Mouse (Mus musculus) embryonic facial prominence, embryonic 14.5 days (tissue): Measurements from ENCODE around the gene Cfap299. TPM values are rescaled to one million over a fixed set of nuclear protein-coding genes. Genes with fewer than 3 reads are reported as not detected.

Experiments
- ATAC-seq: fragments of 200-750 bp; cut with Nextera tagmentation; 2 replicates; pipeline ENCODE4 v1.8.0; 2017; ENCODE audit warnings: low read depth, moderate number of reproducible peaks, moderate TSS enrichment
- DNase-seq: peaks from one replicate; pipeline ENCODE4 v3.0.0-alpha.2; 2015; ENCODE audit warnings: low spot score
- H3K27ac ChIP-seq: fragments of 300-500 bp; sonication (generic); replicated peaks from 2 replicates; pipeline ENCODE4 v1.5.1; 2014; ENCODE audit warnings: low read depth, mild to moderate bottlenecking, low read length, moderate library complexity
- H3K27me3 ChIP-seq: fragments of 300-500 bp; sonication (generic); replicated peaks from 2 replicates; pipeline ENCODE4 v1.6.1; 2014; ENCODE audit warnings: low read length; ENCODE audit not compliant: control insufficient read depth, insufficient read depth
- H3K36me3 ChIP-seq: fragments of 300-500 bp; sonication (generic); 2 replicates; pipeline ENCODE4 v1.6.1; 2014; ENCODE audit warnings: low read length, mixed read lengths; ENCODE audit not compliant: control insufficient read depth, insufficient read depth
- H3K4me1 ChIP-seq: fragments of 300-500 bp; sonication (generic); 2 replicates; pipeline ENCODE4 v1.6.1; 2014; ENCODE audit warnings: antibody characterized with exemption, low read length; ENCODE audit not compliant: control insufficient read depth, insufficient read depth
- H3K4me2 ChIP-seq: fragments of 300-500 bp; sonication (generic); 2 replicates; pipeline ENCODE4 v1.6.1; 2014; ENCODE audit warnings: low read depth, mild to moderate bottlenecking, low read length, moderate library complexity, mixed read lengths
- H3K4me3 ChIP-seq: fragments of 300-500 bp; sonication (generic); 2 replicates; pipeline ENCODE4 v1.5.1; 2014; ENCODE audit warnings: low read depth, mild to moderate bottlenecking, low read length
- H3K9ac ChIP-seq: fragments of 300-500 bp; sonication (generic); 2 replicates; pipeline ENCODE4 v1.6.1; 2014; ENCODE audit warnings: low read depth, mild to moderate bottlenecking, low read length, moderate library complexity, mixed read lengths
- H3K9me3 ChIP-seq: fragments of 300-500 bp; sonication (generic); 2 replicates; pipeline ENCODE4 v1.6.1; 2016; ENCODE audit warnings: low read length; ENCODE audit not compliant: control insufficient read depth
- WGBS: fragments of 180-500 bp; shearing (Covaris S2); extraction: QIAGEN DNeasy Blood & Tissue Kit; methylation state at CpG from one replicate; pipeline ENCODE4 v1.1.7; 2014; 5-methylcytosine and 5-hydroxymethylcytosine counted together
- polyA plus RNA-seq: library from polyadenylated mRNA; unstranded; fragments of >200 nt; fragmentation: Nextera tagmentation; extraction: Ambion mirVana; gene quantifications from 2 replicates; pipeline ENCODE4 v1.2.1, GENCODE M21; 2014

Cfap299 gene
- polyA plus RNA-seq, 1 experiment from 2014 or later, result 1.9 TPM

- ATAC-seq (no peak), DNase-seq (no peak)
- Histone ChIP-seq H3K4me2 (no peak overlapping the region), H3K9me3 (0 out of 2 replicates have a peak, but pooled peaks cover 4% of the 10 kb centered on the region), H3K27me3 (no peaks in the 10 kb centered on the region), H3K36me3 (no peaks in the 10 kb centered on the region), H3K4me1 (no peaks in the 10 kb centered on the region), H3K27ac (no peak overlapping the region; the same call in 1 of the 2 replicates), H3K4me3 (no peak overlapping the region), H3K9ac (no peak overlapping the region)
- 74% methylated on average over 9 of the region's 9 CpGs for WGBS
These were observed 87.5 kb downstream of the Cfap299 start for GRCm38 (mm10) chr5:98416385-98417145.

- Histone ChIP-seq H3K36me3 (no peaks in the 10 kb centered on the region), H3K9me3 (0 out of 2 replicates have a peak, but pooled peaks cover 4% of the 10 kb centered on the region), H3K27ac (no peak overlapping the region), H3K9ac (no peak overlapping the region), H3K4me1 (no peaks in the 10 kb centered on the region), H3K27me3 (no peaks in the 10 kb centered on the region), H3K4me3 (no peak overlapping the region), H3K4me2 (no peak overlapping the region)
- WGBS, result 100% methylated on average over 1 of the region's 1 CpGs
- DNase-seq (no peak), ATAC-seq (no peak)
These were observed 95.9 kb downstream of the Cfap299 start for GRCm38 (mm10) chr5:98424965-98425364.

GRCm38 (mm10) chr5:98426112-98426511, 97.0 kb downstream of the Cfap299 start:
- Histone ChIP-seq H3K4me1 (no peaks in the 10 kb centered on the region), H3K36me3 (no peaks in the 10 kb centered on the region), H3K27me3 (no peaks in the 10 kb centered on the region), H3K4me3 (no peak overlapping the region), H3K9ac (no peak overlapping the region), H3K4me2 (no peak overlapping the region), H3K9me3 (0 out of 2 replicates have a peak, but pooled peaks cover 4% of the 10 kb centered on the region), H3K27ac (no peak overlapping the region)
- 88% methylated on average over 5 of the region's 5 CpGs for WGBS
- DNase-seq, result no peak
- no peak for ATAC-seq

GRCm38 (mm10) chr5:98430060-98430459, 101.0 kb downstream of the Cfap299 start:
- no peak for ATAC-seq
- no peaks in the 10 kb centered on the region for H3K36me3 ChIP-seq
- no peak overlapping the region for H3K4me3 ChIP-seq
- WGBS, result 71% methylated on average over 7 of the region's 7 CpGs
- H3K9me3 ChIP-seq, result no peaks in the 10 kb centered on the region
- no peak overlapping the region for H3K27ac ChIP-seq
- no peaks in the 10 kb centered on the region for H3K27me3 ChIP-seq
- no peak for DNase-seq
- no peak overlapping the region for H3K4me2 ChIP-seq
- no peaks in the 10 kb centered on the region for H3K4me1 ChIP-seq
- H3K9ac ChIP-seq, result no peak overlapping the region

GRCm38 (mm10) chr5:98438686-98439085, 109.6 kb downstream of the Cfap299 start:
- Histone ChIP-seq H3K27me3 (no peaks in the 10 kb centered on the region), H3K4me1 (no peaks in the 10 kb centered on the region), H3K4me3 (no peak overlapping the region), H3K27ac (no peak overlapping the region), H3K9ac (no peak overlapping the region), H3K4me2 (no peak overlapping the region), H3K9me3 (no peaks in the 10 kb centered on the region), H3K36me3 (no peaks in the 10 kb centered on the region)
- no peak for DNase-seq
- no peak for ATAC-seq
- 69% methylated on average over 3 of the region's 3 CpGs for WGBS

GRCm38 (mm10) chr5:98446771-98447462, 117.8 kb downstream of the Cfap299 start:
- WGBS, result 85% methylated on average over 12 of the region's 12 CpGs
- Histone ChIP-seq H3K9me3 (no peaks in the 10 kb centered on the region), H3K4me2 (no peak overlapping the region), H3K36me3 (no peaks in the 10 kb centered on the region), H3K4me1 (no peaks in the 10 kb centered on the region), H3K27me3 (no peaks in the 10 kb centered on the region), H3K4me3 (no peak overlapping the region), H3K27ac (no peak overlapping the region), H3K9ac (no peak overlapping the region)
- DNase-seq, result no peak
- no peak for ATAC-seq

GRCm38 (mm10) chr5:98449873-98450272, 120.8 kb downstream of the Cfap299 start:
- WGBS, result 79% methylated on average over 2 of the region's 2 CpGs
- DNase-seq (no peak), ATAC-seq (no peak)
- Histone ChIP-seq H3K4me3 (no peak overlapping the region), H3K27me3 (no peaks in the 10 kb centered on the region), H3K27ac (no peak overlapping the region), H3K9ac (no peak overlapping the region), H3K4me2 (no peak overlapping the region), H3K4me1 (no peaks in the 10 kb centered on the region), H3K9me3 (no peaks in the 10 kb centered on the region), H3K36me3 (no peaks in the 10 kb centered on the region)

GRCm38 (mm10) chr5:98466882-98467535, 137.9 kb downstream of the Cfap299 start:
- ATAC-seq, result peak; percentile 88
- Histone ChIP-seq H3K4me2 (no peak overlapping the region), H3K4me1 (no peaks in the 10 kb centered on the region), H3K9ac (no peak overlapping the region), H3K27me3 (no peaks in the 10 kb centered on the region), H3K9me3 (no peaks in the 10 kb centered on the region), H3K27ac (no peak overlapping the region), H3K36me3 (no peaks in the 10 kb centered on the region), H3K4me3 (no peak overlapping the region)
- WGBS, result 39% methylated on average over 4 of the region's 4 CpGs
- DNase-seq, result peak; percentile 60
